Mouse (Mus musculus) cortical plate, adult 2 months (tissue): ENCODE measurements around the gene Robo2. TPM values are rescaled to one million over a fixed set of nuclear protein-coding genes. Genes with fewer than 3 reads are reported as not detected.

Experiments
- H3K27ac ChIP-seq: fragments of 200-500 bp; 2 replicates; pipeline ENCODE4 v1.5.1; 2012; ENCODE audit warnings: low read length, control low read depth, inconsistent platforms; ENCODE audit not compliant: insufficient read depth
- H3K4me1 ChIP-seq: fragments of 200-500 bp; 2 replicates; pipeline ENCODE4 v1.6.1; 2011; ENCODE audit warnings: low read length; ENCODE audit not compliant: control insufficient read depth, insufficient read depth
- H3K4me3 ChIP-seq: fragments of 200-500 bp; 2 replicates; pipeline ENCODE4 v1.5.1; 2011; ENCODE audit warnings: mild to moderate bottlenecking, low read length, control low read depth; ENCODE audit not compliant: insufficient read depth
- CTCF ChIP-seq: fragments of 200-500 bp; IDR thresholded peaks from 2 replicates; pipeline ENCODE4 v1.5.1; 2011; ENCODE audit warnings: mild to moderate bottlenecking, control low read depth, low read length; ENCODE audit not compliant: insufficient read depth; ENCODE audit errors: extremely low read depth
- POLR2A ChIP-seq: fragments of 200-500 bp; IDR thresholded peaks from 2 replicates; pipeline ENCODE4 v1.6.1; 2011; ENCODE audit warnings: mild to moderate bottlenecking, low read length, control low read depth; ENCODE audit not compliant: insufficient read depth; ENCODE audit errors: extremely low read depth
- polyA plus RNA-seq: library from polyadenylated mRNA; depleted of rRNA; stranded (reverse); fragments of >200 nt; gene quantifications from 2 replicates; pipeline ENCODE4 v1.2.3, GENCODE M21; 2012; rRNA removed

The Robo2 gene
- 49.2 and 54.2 TPM in 2 replicates for polyA plus RNA-seq

- peak; percentile 55; the same call in 1 of the 2 replicates for TF ChIP-seq POLR2A
- TF ChIP-seq CTCF = no peak
- Histone ChIP-seq H3K27ac (peak within 1 kb of the TSS; percentile 42; the same call in 1 of the 2 replicates), H3K4me1 (no peaks in the 10 kb centered on the region), H3K4me3 (peak within 1 kb of the TSS; percentile 61)
These were observed at the start of gene Robo2 for GRCm38 (mm10) chr16:74411481-74412251. Gene Robo2, minus strand, starts transcription at chr16:74411825.

- Histone ChIP-seq H3K27ac (no peak overlapping the region), H3K4me1 (no peaks in the 10 kb centered on the region), H3K4me3 (no peak overlapping the region)
- TF ChIP-seq CTCF (no peak), POLR2A (no peak)
These were observed 46.5 kb upstream of the Robo2 start for GRCm38 (mm10) chr16:74458138-74458537.

GRCm38 (mm10) chr16:74457736-74458135 lies 46.1 kb upstream of the Robo2 start:
- no peaks in the 10 kb centered on the region for H3K4me1 ChIP-seq
- H3K27ac ChIP-seq = no peak overlapping the region
- TF ChIP-seq CTCF (no peak), POLR2A (no peak)
- no peak overlapping the region for H3K4me3 ChIP-seq

- TF ChIP-seq CTCF = no peak
- Histone ChIP-seq H3K27ac (no peak overlapping the region), H3K4me1 (no peaks in the 10 kb centered on the region), H3K4me3 (no peak overlapping the region)
These were observed 45.3 kb upstream of the Robo2 start for GRCm38 (mm10) chr16:74456808-74457470.

GRCm38 (mm10) chr16:74455179-74455578 lies 43.6 kb upstream of the Robo2 start:
- no peak overlapping the region for H3K27ac ChIP-seq
- H3K4me3 ChIP-seq = no peak overlapping the region
- H3K4me1 ChIP-seq = no peaks in the 10 kb centered on the region
- no peak for TF ChIP-seq POLR2A
- no peak for TF ChIP-seq CTCF

GRCm38 (mm10) chr16:74448025-74448424 lies 36.4 kb upstream of the Robo2 start:
- H3K27ac ChIP-seq = no peak overlapping the region
- H3K4me3 ChIP-seq = no peak overlapping the region
- no peaks in the 10 kb centered on the region for H3K4me1 ChIP-seq
- TF ChIP-seq CTCF (no peak), POLR2A (no peak)

GRCm38 (mm10) chr16:74427071-74427470 lies 15.4 kb upstream of the Robo2 start:
- Histone ChIP-seq H3K4me1 (no peaks in the 10 kb centered on the region), H3K27ac (no peak overlapping the region), H3K4me3 (no peak overlapping the region)
- no peak for TF ChIP-seq POLR2A
- no peak for TF ChIP-seq CTCF

GRCm38 (mm10) chr16:74420324-74420723 lies 8.7 kb upstream of the Robo2 start:
- no peak overlapping the region for H3K27ac ChIP-seq
- H3K4me3 ChIP-seq = no peak overlapping the region
- no peaks in the 10 kb centered on the region for H3K4me1 ChIP-seq
- TF ChIP-seq POLR2A (no peak), CTCF (no peak)

- TF ChIP-seq CTCF = peak; percentile 59
- TF ChIP-seq POLR2A = no peak
- Histone ChIP-seq H3K27ac (0 out of 2 replicates have a peak overlapping the region, but pooled peaks have one; percentile 42), H3K4me3 (peak overlapping the region; percentile 61), H3K4me1 (no peaks in the 10 kb centered on the region)
These were observed 1.1 kb upstream of the Robo2 start for GRCm38 (mm10) chr16:74412471-74413291.

- Histone ChIP-seq H3K4me1 (no peaks in the 10 kb centered on the region), H3K4me3 (peak overlapping the region; percentile 61), H3K27ac (peak overlapping the region; percentile 0; the same call in 1 of the 2 replicates)
- no peak for TF ChIP-seq POLR2A
- no peak for TF ChIP-seq CTCF
These were observed 604 bp downstream of the Robo2 start for GRCm38 (mm10) chr16:74411021-74411420.
